Comparison of ENCODE assay signal across 7 mouse cellular contexts in the genomic region with DNA sequence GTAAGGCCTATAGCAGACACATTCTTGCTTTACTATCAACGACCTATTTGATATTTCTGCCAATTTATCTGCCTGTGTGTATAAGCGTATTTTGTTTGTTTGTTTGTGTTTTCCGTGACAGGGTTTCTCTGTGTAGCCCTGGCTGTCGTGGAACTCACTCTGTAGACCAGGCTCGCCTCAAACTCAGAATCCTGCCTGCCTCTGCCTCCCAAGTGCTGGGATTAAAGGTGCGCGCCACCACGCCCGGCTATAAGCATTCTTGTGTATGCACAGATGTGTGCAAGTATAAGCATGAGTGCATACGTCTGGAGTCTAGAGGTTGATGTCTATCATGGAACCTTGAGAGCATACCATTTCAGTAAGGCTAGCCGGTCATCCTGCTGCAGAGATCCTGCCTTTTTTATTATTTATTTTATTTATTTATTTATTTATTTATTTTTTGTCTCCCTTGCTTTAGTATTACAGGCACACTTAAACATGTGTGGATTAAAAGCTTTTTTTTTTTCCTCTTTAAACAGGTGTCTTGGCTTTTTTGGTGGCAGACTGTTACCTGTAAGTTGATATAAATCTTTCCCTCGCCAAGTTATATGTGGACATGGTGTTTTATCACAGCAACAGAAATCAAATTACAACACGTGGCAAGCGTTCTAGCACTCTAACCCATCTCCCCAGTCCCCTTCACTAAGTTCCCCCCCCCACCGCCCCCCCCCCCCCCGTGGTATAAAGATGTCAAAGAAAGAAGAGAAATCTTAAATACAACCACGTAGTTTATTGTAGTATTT. TPM values are rescaled to one million over a fixed set of nuclear protein-coding genes. Genes with fewer than 3 reads are reported as not detected.
DNase-seq lines count a peak whose midpoint lies in the region; ATAC-seq and TF ChIP-seq lines count a peak whose summit lies in the region.

No protein-coding gene starts in this region.

- peak overlapping the region; percentile 69 for H3K4me2 ChIP-seq in lung, embryonic 14.5 days
- H3K4me2 ChIP-seq in forebrain, embryonic 12.5 days = peak overlapping the region; percentile 62
- peak overlapping the region; percentile 78 for H3K4me2 ChIP-seq in limb, embryonic 12.5 days

- no peak for TF ChIP-seq CTCF in lung, embryonic 14.5 days (IDR thresholded peaks at IDR 0.05; ENCODE audit: low read depth)

- H3K9me3 ChIP-seq in lung, embryonic 14.5 days (ENCODE audit: low read depth, low read length) = no peaks in the 10 kb centered on the region
- no peaks in the 10 kb centered on the region for H3K9me3 ChIP-seq in forebrain, embryonic 12.5 days
- no peaks in the 10 kb centered on the region for H3K9me3 ChIP-seq in limb, embryonic 12.5 days

- peak overlapping the region; percentile 79 for H3K4me3 ChIP-seq in lung, embryonic 14.5 days (ENCODE audit: low read depth, low read length)
- peak overlapping the region; percentile 95 for H3K4me3 ChIP-seq in forebrain, embryonic 12.5 days (replicated peaks)
- H3K4me3 ChIP-seq in limb, embryonic 12.5 days (replicated peaks) = peak overlapping the region; percentile 88

- H3K4me1 ChIP-seq in lung, embryonic 14.5 days (ENCODE audit: insufficient read depth) = 0 out of 2 replicates have a peak, but pooled peaks cover 2% of the 10 kb centered on the region
- H3K4me1 ChIP-seq in forebrain, embryonic 12.5 days = peaks cover 15% of the 10 kb centered on the region
- H3K4me1 ChIP-seq in limb, embryonic 12.5 days (replicated peaks) = peaks cover 21% of the 10 kb centered on the region

- peak; percentile 28; the same call in 1 of the 2 replicates for ATAC-seq in lung, embryonic 14.5 days (ENCODE audit: insufficient read depth)
- ATAC-seq in forebrain, embryonic 12.5 days (ENCODE audit: low FRiP score) = no peak
- ATAC-seq in limb, embryonic 12.5 days (ENCODE audit: insufficient number of reproducible peaks, insufficient read depth, low FRiP score, low TSS enrichment, low read depth) = no peak

- peak; percentile 20 for DNase-seq in lung, embryonic 14.5 days
- no peak for DNase-seq in lung, postnatal 36 days
- peak; percentile 31 for DNase-seq in skeletal muscle tissue, adult 2 months (ENCODE audit: low read depth, low spot score)
- DNase-seq in spleen, postnatal 14 days (ENCODE audit: low spot score in 2 of 2) = no peak
- no peak for DNase-seq in adrenal gland, postnatal 14 days

- H3K27ac ChIP-seq in lung, embryonic 14.5 days (ENCODE audit: low read depth) = peak overlapping the region; percentile 96
- peak overlapping the region; percentile 99 for H3K27ac ChIP-seq in forebrain, embryonic 12.5 days
- H3K27ac ChIP-seq in limb, embryonic 12.5 days = peak overlapping the region; percentile 98; the same call in 1 of the 2 replicates

- H3K9ac ChIP-seq in lung, embryonic 14.5 days = peak overlapping the region; percentile 83
- peak overlapping the region; percentile 92 for H3K9ac ChIP-seq in forebrain, embryonic 12.5 days
- peak overlapping the region; percentile 94 for H3K9ac ChIP-seq in limb, embryonic 12.5 days (replicated peaks)

- no peaks in the 10 kb centered on the region for H3K27me3 ChIP-seq in lung, embryonic 14.5 days (ENCODE audit: insufficient read depth, low read length)
- no peaks in the 10 kb centered on the region for H3K27me3 ChIP-seq in forebrain, embryonic 12.5 days
- no peaks in the 10 kb centered on the region for H3K27me3 ChIP-seq in limb, embryonic 12.5 days

- 52% methylated on average over 17 of the region's 17 CpGs for WGBS in lung, embryonic 14.5 days
- 59% methylated on average over 17 of the region's 17 CpGs for WGBS in forebrain, embryonic 12.5 days
- WGBS in limb, embryonic 12.5 days = 61% methylated on average over 16 of the region's 17 CpGs

- H3K36me3 ChIP-seq in lung, embryonic 14.5 days (ENCODE audit: insufficient read depth) = no peaks in the 10 kb centered on the region
- no peaks in the 10 kb centered on the region for H3K36me3 ChIP-seq in forebrain, embryonic 12.5 days (replicated peaks)
- no peaks in the 10 kb centered on the region for H3K36me3 ChIP-seq in limb, embryonic 12.5 days

RNA-seq across cellular contexts. Expression of a gene that starts 1.0 kb away (rescaled TPM):
- 28.4 and 29.8 TPM in 2 replicates for polyA plus RNA-seq in lung, embryonic 14.5 days (2014; fragmentation: Nextera tagmentation; extraction: Ambion mirVana)
- 28.3 and 33.4 TPM in 2 replicates for polyA plus RNA-seq in forebrain, embryonic 12.5 days (2016; fragmentation: Nextera tagmentation; extraction: Ambion mirVana)
- polyA plus RNA-seq in limb, embryonic 12.5 days (2016; fragmentation: Nextera tagmentation; extraction: Ambion mirVana) = 30.1 and 31.3 TPM in 2 replicates
- total RNA-seq in adrenal gland, postnatal 14 days (2021) = 73.2 and 74.4 TPM in 2 replicates

RNA-seq across cellular contexts. Expression of a gene that starts 8.7 kb away (rescaled TPM):
- polyA plus RNA-seq in lung, embryonic 14.5 days (2014; fragmentation: Nextera tagmentation; extraction: Ambion mirVana) = 32.7 and 34.7 TPM in 2 replicates
- polyA plus RNA-seq in forebrain, embryonic 12.5 days (2016; fragmentation: Nextera tagmentation; extraction: Ambion mirVana) = 24.2 and 26.5 TPM in 2 replicates
- polyA plus RNA-seq in limb, embryonic 12.5 days (2016; fragmentation: Nextera tagmentation; extraction: Ambion mirVana) = 29.4 and 29.9 TPM in 2 replicates
- total RNA-seq in adrenal gland, postnatal 14 days (2021) = 54.8 and 58.1 TPM in 2 replicates

RNA-seq across cellular contexts. Expression of a gene that starts 45.0 kb away (rescaled TPM):
- polyA plus RNA-seq in lung, embryonic 14.5 days (2014; fragmentation: Nextera tagmentation; extraction: Ambion mirVana) = not detected in 2 replicates
- polyA plus RNA-seq in forebrain, embryonic 12.5 days (2016; fragmentation: Nextera tagmentation; extraction: Ambion mirVana) = not detected in 2 replicates
- polyA plus RNA-seq in limb, embryonic 12.5 days (2016; fragmentation: Nextera tagmentation; extraction: Ambion mirVana) = not detected in 2 replicates
- 0.67 and 1.3 TPM in 2 replicates for total RNA-seq in adrenal gland, postnatal 14 days (2021)

RNA-seq across cellular contexts. Expression of a gene that starts 59.5 kb away (rescaled TPM):
- polyA plus RNA-seq in lung, embryonic 14.5 days (2014; fragmentation: Nextera tagmentation; extraction: Ambion mirVana) = not detected in 2 replicates
- polyA plus RNA-seq in forebrain, embryonic 12.5 days (2016; fragmentation: Nextera tagmentation; extraction: Ambion mirVana) = not detected in 2 replicates
- polyA plus RNA-seq in limb, embryonic 12.5 days (2016; fragmentation: Nextera tagmentation; extraction: Ambion mirVana) = not detected in 2 replicates
- total RNA-seq in adrenal gland, postnatal 14 days (2021) = not detected in 2 replicates

Comparison
In these comparisons a context has a peak if more than half of its experiments do, and no peak if none do; other contexts are left out.
1. DNase-seq: peak in lung, embryonic 14.5 days (single experiment) and skeletal muscle tissue, adult 2 months (single experiment); none in lung, postnatal 36 days (single experiment), spleen, postnatal 14 days (0 of 2) and adrenal gland, postnatal 14 days (single experiment).
2. Peak in every context shown above with its lines, with median percentiles within 50 percentile points of each other: H3K27ac ChIP-seq, H3K4me2 ChIP-seq, H3K4me3 ChIP-seq and H3K9ac ChIP-seq.